Mouse (Mus musculus) brown adipose tissue, adult 24 weeks (tissue): ENCODE data around the gene Olfr452. TPM values are rescaled to one million over a fixed set of nuclear protein-coding genes. Genes with fewer than 3 reads are reported as not detected.

Source experiments
- H3K27ac ChIP-seq: fragments of 200-500 bp; replicated peaks from 2 replicates; pipeline ENCODE4 v1.5.1; 2012; ENCODE audit warnings: low read depth, mild to moderate bottlenecking, low read length
- H3K4me1 ChIP-seq: fragments of 200-500 bp; 2 replicates; pipeline ENCODE4 v1.6.1; 2012; ENCODE audit warnings: low read length, mixed read lengths; ENCODE audit not compliant: control insufficient read depth, insufficient read depth, insufficient read length
- H3K4me3 ChIP-seq: fragments of 200-500 bp; 2 replicates; pipeline ENCODE4 v1.5.1; 2012; ENCODE audit warnings: low read depth, mild to moderate bottlenecking, low read length, moderate library complexity; ENCODE audit not compliant: insufficient read depth
- polyA plus RNA-seq: library from polyadenylated mRNA; stranded (reverse); fragments of >200 nt; gene quantifications from 2 replicates; pipeline ENCODE4 v1.2.4, GENCODE M21; 2012; ENCODE audit not compliant: missing spikeins, insufficient read depth, insufficient read length

The Olfr452 gene
- polyA plus RNA-seq = not detected in 2 replicates

GRCm38 (mm10) chr6:42784793-42785192 lies at the start of gene Olfr452:
TSS of gene Olfr452 (plus strand) at chr6:42785093.
- no peak within 1 kb of the TSS for H3K4me3 ChIP-seq
- no peak within 1 kb of the TSS for H3K27ac ChIP-seq
- H3K4me1 ChIP-seq = no peaks in the 10 kb centered on the region

DNA sequence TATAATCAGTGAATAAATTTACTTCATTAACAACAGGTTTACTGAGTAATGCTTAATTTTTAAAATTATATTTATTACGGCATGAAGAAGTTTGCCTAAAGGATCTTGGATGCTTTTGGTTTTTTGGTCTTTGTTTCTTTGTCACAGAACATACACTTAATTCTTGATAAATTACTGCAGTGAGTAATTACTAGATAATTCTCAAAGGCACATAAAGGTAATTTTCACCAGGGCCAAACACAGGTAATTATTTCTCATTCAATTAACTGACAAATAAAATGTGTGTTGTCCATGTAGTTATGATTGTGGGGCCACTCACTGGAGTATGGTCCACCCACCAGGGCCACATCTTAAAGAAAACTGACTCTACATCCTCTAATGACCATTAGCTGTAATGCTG lies 45.8 kb upstream of the Olfr452 start, which contains the start of gene Olfr453:
Gene Olfr453, plus strand, starts transcription at position 301 of the 400 bp plus-strand sequence.
- no peak within 1 kb of the TSS for H3K4me3 ChIP-seq

DNA sequence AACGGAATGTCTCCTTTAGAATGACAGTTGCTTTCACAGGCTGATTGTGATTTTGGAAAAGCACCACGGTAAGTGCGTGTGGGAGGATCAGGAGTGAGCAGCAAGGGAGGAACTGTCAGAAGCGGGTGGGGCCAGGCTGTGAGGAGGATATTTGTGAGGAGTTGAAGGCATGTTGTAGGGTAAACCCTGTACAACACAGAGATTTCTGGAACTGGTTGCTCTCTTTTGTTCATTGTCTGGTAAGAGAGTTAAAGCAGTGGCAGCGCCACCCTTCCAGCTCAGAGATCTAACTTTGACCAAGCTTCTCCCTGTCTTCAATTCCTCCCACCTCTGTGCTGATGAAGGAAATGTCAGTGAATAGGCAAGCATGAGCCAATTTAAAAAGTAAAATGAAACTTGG lies 42.6 kb upstream of the Olfr452 start:
- no peaks in the 10 kb centered on the region for H3K4me1 ChIP-seq
- no peak overlapping the region for H3K27ac ChIP-seq
- H3K4me3 ChIP-seq = no peak overlapping the region

More for the DNA sequence above, 45.8 kb upstream of the Olfr452 start, which contains the start of gene Olfr453:
- Histone ChIP-seq H3K4me1 (no peaks in the 10 kb centered on the region), H3K27ac (no peak within 1 kb of the TSS)

GRCm38 (mm10) chr6:42747846-42748245 lies 37.0 kb upstream of the Olfr452 start:
- no peak overlapping the region for H3K4me3 ChIP-seq
- H3K4me1 ChIP-seq = no peaks in the 10 kb centered on the region

GRCm38 (mm10) chr6:42756104-42756503 lies 28.8 kb upstream of the Olfr452 start, which contains the start of gene Olfr38:
TSS of gene Olfr38 (plus strand) at chr6:42756404.
- Histone ChIP-seq H3K4me3 (no peak within 1 kb of the TSS), H3K27ac (no peak within 1 kb of the TSS), H3K4me1 (no peaks in the 10 kb centered on the region)

More at GRCm38 (mm10) chr6:42747846-42748245, 37.0 kb upstream of the Olfr452 start:
- H3K27ac ChIP-seq = no peak overlapping the region

DNA sequence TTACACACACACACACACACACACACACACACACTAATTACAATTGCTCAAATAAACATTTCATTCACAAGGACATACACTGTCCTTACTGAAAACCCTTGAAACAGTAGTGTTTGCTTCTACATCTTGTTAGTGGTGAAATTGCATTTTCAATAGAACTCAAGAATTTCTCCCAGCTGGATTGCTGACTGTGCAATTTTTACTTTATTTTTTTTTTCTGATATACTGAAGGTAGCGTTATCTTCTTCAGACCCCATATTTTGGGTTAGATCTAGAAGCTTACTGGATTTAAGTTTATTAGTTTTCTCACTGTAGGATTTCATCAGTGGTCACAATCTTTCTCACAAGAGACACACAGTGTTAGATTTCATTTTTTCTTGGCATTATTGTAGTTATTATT lies 7.8 kb upstream of the Olfr452 start:
- Histone ChIP-seq H3K4me3 (no peak overlapping the region), H3K4me1 (no peaks in the 10 kb centered on the region), H3K27ac (no peak overlapping the region)

DNA sequence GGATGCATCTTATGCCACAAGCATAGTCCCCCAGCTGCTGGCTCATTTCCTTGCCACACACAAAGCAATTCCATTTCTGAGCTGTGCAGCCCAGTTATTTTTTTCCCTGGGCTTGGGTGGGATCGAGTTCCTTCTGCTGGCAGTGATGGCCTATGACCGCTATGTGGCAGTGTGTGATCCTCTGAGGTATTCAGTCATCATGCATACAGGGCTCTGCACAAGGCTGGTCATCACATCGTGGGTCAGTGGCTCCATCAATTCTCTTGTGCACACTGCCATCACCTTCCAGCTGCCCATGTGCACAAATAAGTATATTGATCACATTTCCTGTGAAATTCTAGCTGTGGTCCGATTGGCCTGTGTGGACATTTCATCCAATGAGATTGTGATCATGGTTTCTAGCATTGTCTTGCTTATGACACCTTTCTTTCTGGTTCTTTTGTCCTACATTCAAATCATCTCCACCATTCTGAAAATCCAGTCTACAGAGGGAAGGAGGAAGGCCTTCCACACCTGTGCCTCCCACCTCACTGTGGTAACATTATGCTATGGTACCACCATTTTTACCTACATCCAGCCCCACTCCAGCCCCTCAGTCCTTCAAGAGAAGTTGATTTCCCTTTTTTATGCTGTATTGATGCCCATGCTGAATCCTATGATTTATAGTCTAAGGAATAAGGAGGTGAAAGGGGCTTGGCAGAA lies 5.5 kb downstream of the Olfr452 start:
- Histone ChIP-seq H3K4me3 (no peak overlapping the region), H3K27ac (no peak overlapping the region), H3K4me1 (no peaks in the 10 kb centered on the region)

- no peak overlapping the region for H3K4me3 ChIP-seq
- no peak overlapping the region for H3K27ac ChIP-seq
- H3K4me1 ChIP-seq = no peaks in the 10 kb centered on the region
Measured at GRCm38 (mm10) chr6:42790949-42791556, 6.2 kb downstream of the Olfr452 start.

DNA sequence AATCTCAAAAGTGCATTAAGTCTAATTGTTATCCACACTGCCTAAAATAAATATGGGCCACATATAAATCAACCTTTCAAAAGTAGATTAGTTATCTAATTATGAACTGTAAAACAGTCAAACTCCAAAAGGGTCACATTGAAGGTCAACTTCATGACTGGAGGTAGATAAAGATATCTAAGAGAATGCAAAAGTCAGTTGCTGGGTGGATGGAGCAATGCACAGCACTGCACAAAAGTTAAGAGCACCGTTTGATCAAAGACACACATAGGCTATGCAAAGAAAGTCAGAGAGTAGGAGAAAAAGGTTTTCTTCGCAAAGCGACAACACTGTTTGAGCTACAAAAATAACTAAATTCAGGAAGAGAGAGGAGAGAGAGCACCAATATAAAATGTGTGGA lies 10.1 kb downstream of the Olfr452 start:
- Histone ChIP-seq H3K27ac (no peak overlapping the region), H3K4me3 (no peak overlapping the region), H3K4me1 (no peaks in the 10 kb centered on the region)

DNA sequence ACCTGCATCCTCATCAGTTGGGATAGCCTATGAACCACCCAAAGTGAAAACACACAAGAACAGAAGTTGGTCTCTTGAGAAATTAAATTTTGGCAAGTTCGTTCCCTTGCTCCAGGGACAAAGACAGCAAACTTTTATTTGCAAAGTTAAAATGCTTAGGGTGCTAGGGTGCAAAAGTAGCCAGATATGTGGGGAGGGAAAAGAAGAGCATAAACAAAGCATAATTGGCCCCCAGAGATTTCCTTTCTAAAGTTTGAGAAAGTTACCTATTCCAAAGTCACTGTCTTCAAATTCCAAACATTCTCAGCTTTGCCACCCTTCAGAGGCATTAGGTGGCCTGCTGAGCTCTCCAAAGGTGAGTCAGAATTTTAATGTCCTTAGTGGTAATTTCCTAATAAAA lies 26.7 kb downstream of the Olfr452 start, which contains the start of gene Olfr450:
Gene Olfr450, plus strand, starts transcription at position 301 of the 400 bp plus-strand sequence.
- no peaks in the 10 kb centered on the region for H3K4me1 ChIP-seq

DNA sequence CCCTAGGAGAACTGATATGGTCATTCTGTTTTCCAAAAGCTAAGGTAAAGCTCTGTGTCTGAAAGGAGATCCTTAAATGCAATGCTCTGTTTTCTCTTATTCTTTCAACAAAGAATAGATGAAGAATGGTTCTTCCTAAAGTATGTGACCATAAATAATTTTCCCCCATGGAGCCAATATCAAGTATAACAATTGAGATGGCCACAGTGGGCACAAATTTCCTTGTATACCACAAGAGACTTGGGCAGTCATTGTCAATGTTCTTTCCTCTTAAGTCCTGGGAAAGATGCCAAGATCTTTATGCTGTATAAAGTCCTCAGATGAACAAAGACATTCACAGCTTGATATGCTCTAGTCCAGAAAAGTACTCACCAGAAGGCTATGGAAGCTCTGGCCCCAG lies 49.2 kb downstream of the Olfr452 start, which contains the start of gene Olfr449:
Gene Olfr449, plus strand, starts transcription at position 301 of the 400 bp plus-strand sequence.
- no peak within 1 kb of the TSS for H3K27ac ChIP-seq
- H3K4me1 ChIP-seq = no peaks in the 10 kb centered on the region
- H3K4me3 ChIP-seq = no peak within 1 kb of the TSS

More for the DNA sequence above, 26.7 kb downstream of the Olfr452 start, which contains the start of gene Olfr450:
- Histone ChIP-seq H3K27ac (no peak within 1 kb of the TSS), H3K4me3 (no peak within 1 kb of the TSS)

Other genes with a start within 250 kb of the Olfr452 start
- gene Olfr455, start 237.5 kb upstream of the Olfr452 start, polyA plus RNA-seq = not detected in 2 replicates
- not detected in 2 replicates for gene Tcaf3, start 187.4 kb upstream of the Olfr452 start, polyA plus RNA-seq
- 3.0 and 4.1 TPM in 2 replicates for gene Tcaf2, start 139.8 kb upstream of the Olfr452 start, polyA plus RNA-seq
- 7.3 and 8.3 TPM in 2 replicates for gene Tcaf1, start 75.0 kb upstream of the Olfr452 start, polyA plus RNA-seq
- not detected in 2 replicates for gene Olfr453, start 45.7 kb upstream of the Olfr452 start, polyA plus RNA-seq
- not detected in 2 replicates for gene Olfr38, start 28.7 kb upstream of the Olfr452 start, polyA plus RNA-seq
- not detected in 2 replicates for gene Olfr450, start 26.8 kb downstream of the Olfr452 start, polyA plus RNA-seq
- gene Olfr449, start 49.3 kb downstream of the Olfr452 start, polyA plus RNA-seq = not detected in 2 replicates
- not detected in 2 replicates for gene Olfr448, start 105.3 kb downstream of the Olfr452 start, polyA plus RNA-seq
- gene Olfr447, start 123.8 kb downstream of the Olfr452 start, polyA plus RNA-seq = not detected in 2 replicates
- gene Olfr446, start 136.3 kb downstream of the Olfr452 start, polyA plus RNA-seq = not detected in 2 replicates
- gene Olfr444, start 164.0 kb downstream of the Olfr452 start, polyA plus RNA-seq = not detected in 2 replicates